Mouse (Mus musculus) B cell, adult (primary cell): ENCODE results near the gene Hps6. TPM values are rescaled to one million over a fixed set of nuclear protein-coding genes. Genes with fewer than 3 reads are reported as not detected.

ENCODE experiments used
- total RNA-seq: library from RNA; stranded (reverse); gene quantifications from 4 replicates; pipeline ENCODE4 v1.2.4, GENCODE M21; 2023; ENCODE audit not compliant: inconsistent age

The Hps6 gene
- 6.5 to 8.9 TPM (median 7.9 TPM) in 4 replicates for total RNA-seq

GRCm38 (mm10) chr19:46003371-46004226 lies at the start of gene Hps6:
TSS of gene Hps6 (plus strand) at chr19:46003508.

GRCm38 (mm10) chr19:45997785-45998693 lies 5.3 kb upstream of the Hps6 start, which contains the start of gene Armh3:
TSS of gene Armh3 (minus strand) at chr19:45998488.

GRCm38 (mm10) chr19:46044271-46044992 lies 41.1 kb downstream of the Hps6 start, which contains the start of gene Pprc1:
TSS of gene Pprc1 (plus strand) at chr19:46044886.

GRCm38 (mm10) chr19:46044993-46045695 lies 41.8 kb downstream of the Hps6 start, which contains the start of gene Ldb1:
TSS of gene Ldb1 (minus strand) at chr19:46045214.

Other genes with a start within 250 kb of the Hps6 start
- 204 to 222 TPM (median 217 TPM) in 4 replicates for gene Mgea5, start 219.7 kb upstream of the Hps6 start, total RNA-seq
- gene Kcnip2, start 187.4 kb upstream of the Hps6 start, total RNA-seq, result 0.74 to 1.3 TPM (median 1.2 TPM) in 4 replicates
- gene Armh3, start 5.0 kb upstream of the Hps6 start, total RNA-seq, result 24.2 to 25.7 TPM (median 25.3 TPM) in 4 replicates
- gene Pprc1, start 41.4 kb downstream of the Hps6 start, total RNA-seq, result 73.8 to 81.7 TPM (median 76.9 TPM) in 4 replicates
- 215 to 233 TPM (median 225 TPM) in 4 replicates for gene Ldb1, start 41.7 kb downstream of the Hps6 start, total RNA-seq
- 79.8 to 107 TPM (median 96.6 TPM) in 4 replicates for gene Nolc1, start 72.4 kb downstream of the Hps6 start, total RNA-seq
- gene Elovl3, start 128.4 kb downstream of the Hps6 start, total RNA-seq, result not detected in 4 replicates
- not detected in 4 replicates for gene Pitx3, start 144.8 kb downstream of the Hps6 start, total RNA-seq
- gene Gbf1, start 149.0 kb downstream of the Hps6 start, total RNA-seq, result 114 to 128 TPM (median 121 TPM) in 4 replicates